Mouse (Mus musculus) natural killer cell, adult 2 months (primary cell): Measurements from ENCODE around the gene Bzw2.
"Not testable (repeated sequence)": the region's sequence is repeated elsewhere in the genome, so short reads cannot be mapped to it uniquely, and the experiment has no call there.

ENCODE experiments used
- DNase-seq, 2 experiments: peaks; one replicate each; pipeline ENCODE4 v3.0.0; 2022; ENCODE audit warnings: low spot score in 2 of 2

Bzw2 gene

GRCm38 (mm10) chr12:36157638-36158308 is at the start of gene Bzw2:
Gene Bzw2 (minus strand): TSS chr12:36158080.
- DNase-seq = peak; percentile 63 to 67

- DNase-seq = peak; percentile 12 to 28
These were observed 49.4 kb upstream of the Bzw2 start for GRCm38 (mm10) chr12:36207072-36207799.

GRCm38 (mm10) chr12:36205579-36206119 is 47.8 kb upstream of the Bzw2 start:
- DNase-seq = not testable (repeated sequence)

- no peak for DNase-seq
These were observed 37.1 kb upstream of the Bzw2 start for GRCm38 (mm10) chr12:36194976-36195375.

- no peak for DNase-seq
These were observed 32.5 kb upstream of the Bzw2 start for GRCm38 (mm10) chr12:36190343-36190742.

GRCm38 (mm10) chr12:36189610-36190009 is 31.7 kb upstream of the Bzw2 start:
- no peak for DNase-seq

- DNase-seq = no peak
These were observed 29.2 kb upstream of the Bzw2 start for GRCm38 (mm10) chr12:36187081-36187480.

- no peak for DNase-seq
These were observed 24.7 kb upstream of the Bzw2 start for GRCm38 (mm10) chr12:36182570-36182969.

- DNase-seq = no peak
These were observed 19.3 kb upstream of the Bzw2 start for GRCm38 (mm10) chr12:36177227-36177626.

- no peak for DNase-seq
These were observed 7.4 kb upstream of the Bzw2 start for GRCm38 (mm10) chr12:36165299-36165698.

- DNase-seq = no peak
These were observed 6.4 kb upstream of the Bzw2 start for GRCm38 (mm10) chr12:36164126-36164791.

- DNase-seq = no peak
These were observed 609 bp downstream of the Bzw2 start for GRCm38 (mm10) chr12:36157304-36157637.

GRCm38 (mm10) chr12:36156637-36157303 is 1.1 kb downstream of the Bzw2 start, which contains the start of gene Ankmy2:
Gene Ankmy2 (plus strand): TSS chr12:36157114.
- DNase-seq = peak; percentile 88 to 91

GRCm38 (mm10) chr12:36156101-36156636 is 1.7 kb downstream of the Bzw2 start:
- DNase-seq = peak in 1 of 2 experiments; percentile 3

- peak; percentile 52 for DNase-seq
These were observed 2.7 kb downstream of the Bzw2 start for GRCm38 (mm10) chr12:36155141-36155641.

GRCm38 (mm10) chr12:36150737-36151136 is 7.1 kb downstream of the Bzw2 start:
- DNase-seq = no peak

- DNase-seq = no peak
These were observed 7.6 kb downstream of the Bzw2 start for GRCm38 (mm10) chr12:36150265-36150664.

GRCm38 (mm10) chr12:36146230-36147011 is 11.5 kb downstream of the Bzw2 start:
- DNase-seq = no peak

- DNase-seq = no peak
These were observed 17.5 kb downstream of the Bzw2 start for GRCm38 (mm10) chr12:36140401-36140800.

GRCm38 (mm10) chr12:36137192-36137591 is 20.7 kb downstream of the Bzw2 start:
- no peak for DNase-seq

- peak; percentile 49 to 67 for DNase-seq
These were observed 21.6 kb downstream of the Bzw2 start for GRCm38 (mm10) chr12:36136285-36136684.
